Mouse (Mus musculus) neural tube, postnatal 0 days (tissue): ENCODE data around the gene Ache. TPM values are rescaled to one million over a fixed set of nuclear protein-coding genes. Genes with fewer than 3 reads are reported as not detected.

Source experiments
- microRNA-seq: library from miRNA; unstranded; fragments of <30 nt; microRNA quantifications from one replicate; pipeline ENCODE4, GENCODE M21; 2016
- polyA plus RNA-seq: library from polyadenylated mRNA; unstranded; fragments of >200 nt; fragmentation: Nextera tagmentation; extraction: Ambion mirVana; gene quantifications from 2 replicates; pipeline ENCODE4 v1.2.1, GENCODE M21; 2015

Gene Ache
- 188 and 212 TPM in 2 replicates for polyA plus RNA-seq

GRCm38 (mm10) chr5:137287032-137287952 lies at the start of gene Ache:
Gene Ache (plus strand): TSS chr5:137287519.

GRCm38 (mm10) chr5:137293839-137294743 lies 6.8 kb downstream of the Ache start, which contains the start of gene Ufsp1:
Gene Ufsp1 (plus strand): TSS chr5:137294629.

GRCm38 (mm10) chr5:137307071-137307912 lies 20.0 kb downstream of the Ache start, which contains the start of gene Srrt:
Gene Srrt (minus strand): TSS chr5:137307674.

GRCm38 (mm10) chr5:137314193-137315083 lies 27.1 kb downstream of the Ache start, which contains the start of gene Trip6:
Gene Trip6 (minus strand): TSS chr5:137314404.

DNA sequence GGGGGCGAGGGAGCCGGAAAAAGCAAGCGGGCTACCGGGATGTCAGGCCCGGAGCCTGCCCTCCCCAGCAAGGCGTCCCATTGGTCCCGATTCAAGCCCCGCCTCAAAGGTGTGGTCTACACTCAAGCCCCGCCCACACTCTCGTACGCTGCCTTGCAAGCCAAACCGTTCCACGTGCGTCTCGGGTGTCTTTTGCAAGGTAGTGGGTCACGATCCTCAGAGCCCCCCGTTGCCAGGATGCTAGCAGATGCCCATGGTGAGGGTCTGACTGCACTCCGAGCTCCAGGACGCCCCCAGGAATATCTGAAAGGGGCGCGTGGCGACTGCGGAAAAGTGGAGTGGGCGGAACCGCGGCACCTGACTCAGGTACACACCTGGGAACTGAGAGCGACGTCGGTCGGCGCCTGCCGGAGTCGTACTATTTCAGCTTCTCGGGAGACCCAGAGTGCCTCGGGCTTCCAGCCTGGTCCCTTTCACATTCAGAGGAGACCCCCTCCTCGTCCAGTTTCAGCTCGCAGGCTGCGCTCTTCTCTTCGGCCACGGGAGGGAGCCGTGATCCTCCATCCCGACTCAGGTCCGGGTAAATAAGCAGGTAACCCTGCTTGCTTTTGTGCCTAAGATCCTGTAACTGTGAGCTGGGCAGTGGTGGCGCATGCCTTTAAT lies 46.3 kb downstream of the Ache start, which contains the start of gene Slc12a9:
TSS of gene Slc12a9 (minus strand) at position 86 of the 663 bp plus-strand sequence.

Small RNA genes lying within 50 kb of the gene (microRNA-seq; reads per million reads assigned to microRNA genes)
- gene Mir7036 (not detected), gene Mir8116 (not detected)

Other genes with a start within 250 kb of the Ache start
- gene Ap1s1, start 241.4 kb upstream of the Ache start, polyA plus RNA-seq, result 195 and 218 TPM in 2 replicates
- gene Serpine1, start 215.3 kb upstream of the Ache start, polyA plus RNA-seq, result 0.08 and 0.20 TPM in 2 replicates
- gene Trim56, start 171.3 kb upstream of the Ache start, polyA plus RNA-seq, result 2.6 and 2.9 TPM in 2 replicates
- not detected in 2 replicates for gene Muc3, start 138.2 kb upstream of the Ache start, polyA plus RNA-seq
- gene Muc3a, start 75.1 kb upstream of the Ache start, polyA plus RNA-seq, result 0.67 and 1.4 TPM in 2 replicates
- gene Ufsp1, start 7.1 kb downstream of the Ache start, polyA plus RNA-seq, result 37.3 and 43.0 TPM in 2 replicates
- gene Srrt, start 20.2 kb downstream of the Ache start, polyA plus RNA-seq, result 46.0 and 56.6 TPM in 2 replicates
- gene Trip6, start 26.9 kb downstream of the Ache start, polyA plus RNA-seq, result 12.2 and 12.7 TPM in 2 replicates
- gene Slc12a9, start 46.1 kb downstream of the Ache start, polyA plus RNA-seq, result 28.1 and 31.7 TPM in 2 replicates
- 5.3 and 5.5 TPM in 2 replicates for gene Ephb4, start 62.6 kb downstream of the Ache start, polyA plus RNA-seq
- gene Zan, start 189.5 kb downstream of the Ache start, polyA plus RNA-seq, result 0.14 and 0.22 TPM in 2 replicates
- 85.2 and 85.8 TPM in 2 replicates for gene Pop7, start 215.0 kb downstream of the Ache start, polyA plus RNA-seq
- 14.3 and 16.3 TPM in 2 replicates for gene Gigyf1, start 231.0 kb downstream of the Ache start, polyA plus RNA-seq
- not detected in 2 replicates for gene Epo, start 245.7 kb downstream of the Ache start, polyA plus RNA-seq
- gene Gnb2, start 246.0 kb downstream of the Ache start, polyA plus RNA-seq, result 624 and 644 TPM in 2 replicates